Mouse (Mus musculus) left cerebral cortex, adult 11 months (tissue): ENCODE data around the gene Pfn1.

Source experiments
- DNase-seq: peaks from one replicate; pipeline ENCODE4 v3.0.0; 2022; ENCODE audit warnings: low spot score

Pfn1 gene

GRCm38 (mm10) chr11:70654198-70654922, at the start of gene Pfn1:
Pfn1 (minus strand) TSS chr11:70654644.
- DNase-seq = peak; percentile 54

- DNase-seq = no peak
These were observed 48.3 kb upstream of the Pfn1 start for GRCm38 (mm10) chr11:70702781-70703180.

DNA sequence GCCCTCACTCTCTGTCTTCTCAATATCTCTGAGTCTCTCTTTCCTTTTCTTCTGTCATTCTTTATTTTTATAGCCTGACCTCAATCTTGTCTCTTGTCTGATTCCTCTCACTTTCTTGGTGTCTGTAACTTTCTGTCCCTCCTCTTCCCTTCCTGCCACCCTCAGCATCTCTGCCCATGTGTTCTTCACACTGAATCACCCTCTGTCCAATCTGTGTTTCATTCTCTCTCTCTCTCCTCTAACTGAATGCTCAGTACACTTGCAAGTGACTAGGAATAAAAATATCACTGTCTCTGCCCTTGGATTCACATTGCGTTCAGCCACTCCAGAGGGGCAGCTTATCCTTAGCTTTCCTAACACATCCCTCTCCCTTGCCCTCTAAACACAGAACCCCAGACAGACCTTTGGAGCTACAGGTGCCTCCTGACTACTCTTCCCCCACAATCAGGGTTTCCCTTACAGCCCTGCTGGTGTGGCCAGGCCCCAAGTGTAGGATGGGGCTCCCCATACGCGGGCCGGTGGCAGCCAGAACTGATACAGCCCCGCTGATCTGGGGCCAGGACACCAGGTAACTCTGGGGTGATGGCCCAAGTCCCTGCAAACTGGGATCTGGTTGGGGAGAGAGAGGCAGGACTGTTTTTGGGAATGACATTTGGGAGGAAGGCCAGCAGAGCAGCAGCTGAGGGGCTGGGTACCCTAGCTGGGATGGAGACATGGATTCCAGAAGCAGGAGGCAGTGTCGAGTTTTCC, 47.7 kb upstream of the Pfn1 start:
- no peak for DNase-seq

DNA sequence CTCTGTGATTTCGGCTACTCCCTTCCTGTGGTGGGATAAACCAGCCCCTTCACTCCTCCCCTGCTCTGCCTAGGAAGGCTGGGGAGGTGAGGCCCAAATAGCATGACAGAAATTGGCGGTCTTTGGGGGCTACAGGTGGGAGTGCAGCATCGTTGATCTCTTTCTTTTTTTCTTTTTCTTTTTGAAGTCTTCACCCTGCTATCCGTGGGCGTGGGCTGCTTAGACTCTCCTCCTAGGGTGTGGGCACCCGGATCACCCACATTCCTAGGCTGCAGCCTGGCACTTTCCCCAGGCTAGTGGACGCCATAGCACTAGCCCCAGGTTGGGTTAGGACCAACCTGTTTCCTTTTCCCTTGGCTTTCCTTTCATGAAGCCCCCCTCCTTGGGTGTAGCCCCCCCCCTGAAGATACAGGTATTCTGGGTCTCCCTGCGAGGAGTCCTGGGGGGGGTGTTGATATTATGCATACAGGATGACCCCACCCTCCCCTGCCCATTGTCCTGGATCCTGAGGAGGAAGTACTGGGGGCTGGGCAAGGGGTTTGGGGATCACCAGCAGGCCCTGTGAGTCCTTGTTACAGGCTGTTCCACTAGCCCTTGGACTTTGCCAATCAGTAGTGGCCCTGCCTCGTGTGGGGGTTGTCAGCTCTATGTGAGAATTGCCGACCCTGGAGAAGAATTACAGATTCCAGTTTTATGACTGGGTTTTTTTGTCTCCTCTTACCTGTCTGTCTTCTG, 46.9 kb upstream of the Pfn1 start:
- no peak for DNase-seq

- DNase-seq = no peak
These were observed 46.2 kb upstream of the Pfn1 start for GRCm38 (mm10) chr11:70700613-70701012.

DNA sequence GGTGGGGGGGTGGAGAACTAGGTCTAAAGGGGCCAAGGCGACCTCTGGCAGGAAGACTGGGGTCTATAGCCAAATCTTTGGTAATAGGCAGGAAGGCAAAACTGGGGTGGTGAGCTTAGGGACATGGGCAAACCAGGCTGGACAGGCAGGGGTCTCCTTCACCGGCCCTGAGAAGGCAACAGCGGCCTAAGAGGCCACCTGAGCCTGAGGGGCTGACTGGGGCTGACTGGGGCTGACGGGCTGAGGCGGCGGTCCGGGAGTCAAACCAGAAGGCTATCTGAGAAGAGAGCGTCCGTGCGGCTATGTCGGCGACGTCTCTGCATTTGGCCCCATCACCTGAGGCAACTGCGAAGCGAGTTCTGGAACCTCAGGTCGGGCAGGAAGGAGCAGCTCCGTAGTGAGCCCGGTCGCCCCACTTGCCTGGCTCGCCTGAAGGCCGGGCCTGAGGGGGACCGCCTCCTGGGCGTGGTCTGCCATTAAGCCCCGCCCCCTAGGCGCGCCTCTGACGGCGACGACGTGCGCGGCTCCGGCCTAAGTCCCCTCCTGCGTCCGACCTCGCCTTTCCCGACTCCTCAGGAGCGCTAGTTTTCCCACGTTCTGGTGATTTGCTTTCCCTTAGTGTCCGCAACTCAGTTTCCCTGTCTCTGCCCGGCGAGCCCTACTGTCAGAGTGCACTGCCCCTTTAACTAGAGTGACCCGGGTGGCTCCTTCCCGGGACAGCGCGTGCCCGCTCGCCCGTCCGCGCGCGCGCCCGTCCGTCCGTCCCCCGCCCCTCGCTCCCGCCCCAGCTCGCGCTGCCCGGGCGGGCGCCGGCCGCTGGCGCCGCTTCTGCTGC, 45.5 kb upstream of the Pfn1 start, which contains the start of the genes Inca1 and Kif1c:
Inca1 (minus strand) TSS at position 434 of the 835 bp plus-strand sequence.
Kif1c (plus strand) TSS at position 827 of the 835 bp plus-strand sequence.
- peak; percentile 86 for DNase-seq

- DNase-seq = no peak
These were observed 44.6 kb upstream of the Pfn1 start for GRCm38 (mm10) chr11:70699051-70699450.

DNA sequence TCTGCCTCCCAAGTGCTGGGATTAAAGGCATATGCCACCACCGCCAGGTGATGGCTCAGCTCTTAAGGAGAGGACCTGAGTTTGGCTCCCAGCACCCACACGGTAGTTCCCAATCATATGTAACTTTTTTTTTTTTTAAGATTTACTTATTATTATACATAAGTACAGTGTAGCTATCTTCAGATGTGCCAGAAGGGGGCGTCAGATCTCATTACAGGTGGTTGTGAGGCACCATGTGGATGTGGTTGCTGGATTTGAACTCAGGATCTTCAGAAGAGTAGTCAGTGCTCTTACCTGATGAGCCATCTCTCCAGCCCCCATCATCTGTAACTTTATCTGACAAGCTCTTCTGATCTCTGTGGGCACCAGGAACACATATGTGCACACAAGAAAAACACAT, 42.9 kb upstream of the Pfn1 start:
- DNase-seq = no peak

DNA sequence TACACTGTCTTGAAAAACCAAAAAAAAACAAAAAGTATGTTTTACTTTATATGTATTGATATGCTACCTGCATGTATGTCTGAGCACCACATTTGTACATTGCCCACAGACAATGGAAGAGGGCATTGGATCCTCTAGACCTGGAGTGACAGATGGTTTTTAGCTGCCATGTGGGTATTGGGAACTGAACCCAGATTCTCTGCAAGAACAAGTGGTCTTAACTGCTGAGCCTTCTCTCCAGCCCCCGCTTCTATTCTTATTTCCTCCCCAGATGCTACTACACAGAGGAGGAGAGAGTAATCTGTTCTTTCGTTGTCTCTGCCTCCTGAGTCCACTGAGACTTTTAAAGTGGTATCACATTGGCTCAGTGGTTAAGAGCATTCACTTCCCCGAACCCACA, 39.1 kb upstream of the Pfn1 start:
- DNase-seq = no peak

- DNase-seq = no peak
These were observed 35.1 kb upstream of the Pfn1 start for GRCm38 (mm10) chr11:70689578-70689977.

GRCm38 (mm10) chr11:70688372-70688771, 33.9 kb upstream of the Pfn1 start:
- DNase-seq = no peak

DNA sequence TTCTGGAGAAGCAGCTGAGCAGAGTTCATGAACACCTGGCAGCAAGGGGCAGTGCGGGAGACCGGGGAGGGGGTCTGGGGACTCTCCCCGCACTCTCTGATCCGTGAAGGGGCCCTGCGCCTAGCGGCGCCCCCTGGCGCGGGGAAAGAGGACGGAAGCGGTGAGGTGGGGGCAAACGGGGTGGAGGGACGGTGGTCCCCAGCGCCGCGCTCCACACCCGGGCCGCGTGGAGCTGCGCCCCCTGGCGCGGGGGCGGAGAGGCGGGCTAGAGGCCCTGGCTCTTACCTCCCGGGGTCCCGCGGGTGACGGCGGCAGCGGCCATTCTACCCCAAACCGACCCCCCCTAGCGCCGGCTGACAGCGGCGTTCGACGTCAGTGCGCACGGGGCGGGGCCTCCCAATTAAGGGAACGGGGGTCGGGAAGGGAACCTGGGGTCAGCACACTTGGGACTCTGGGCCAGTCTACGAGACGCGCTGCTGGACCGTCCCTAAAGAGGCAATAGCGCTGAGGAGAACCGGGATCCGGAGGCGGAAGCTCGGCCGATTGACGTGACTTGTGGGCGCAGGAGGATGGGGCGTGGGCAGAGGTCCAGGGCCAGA, 33.3 kb upstream of the Pfn1 start, which contains the start of gene Camta2:
Camta2 (minus strand) TSS at position 505 of the 599 bp plus-strand sequence.
- no peak for DNase-seq

GRCm38 (mm10) chr11:70686901-70687566, 32.6 kb upstream of the Pfn1 start:
- no peak for DNase-seq

DNA sequence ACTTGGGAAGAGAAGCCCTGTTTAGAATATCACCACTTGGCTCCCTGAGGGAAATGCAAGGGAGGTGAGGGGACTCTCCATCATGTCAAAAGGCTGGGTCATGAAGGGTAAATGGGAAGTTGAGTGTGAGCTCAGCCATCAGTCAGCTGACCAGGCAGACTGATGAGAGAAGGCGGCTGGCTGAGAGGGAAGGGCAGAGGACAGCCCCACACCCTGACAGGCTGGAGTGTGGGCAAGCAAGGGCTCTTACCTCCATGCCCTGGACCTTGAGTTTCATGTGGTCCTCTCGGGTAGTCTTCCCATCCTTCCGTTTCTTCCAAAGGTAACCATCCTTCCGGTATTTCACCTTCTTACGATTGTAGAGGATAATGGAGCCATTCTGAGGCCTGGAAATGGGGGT, 29.2 kb upstream of the Pfn1 start:
- no peak for DNase-seq

GRCm38 (mm10) chr11:70681897-70682581, 27.6 kb upstream of the Pfn1 start:
- DNase-seq = no peak

DNA sequence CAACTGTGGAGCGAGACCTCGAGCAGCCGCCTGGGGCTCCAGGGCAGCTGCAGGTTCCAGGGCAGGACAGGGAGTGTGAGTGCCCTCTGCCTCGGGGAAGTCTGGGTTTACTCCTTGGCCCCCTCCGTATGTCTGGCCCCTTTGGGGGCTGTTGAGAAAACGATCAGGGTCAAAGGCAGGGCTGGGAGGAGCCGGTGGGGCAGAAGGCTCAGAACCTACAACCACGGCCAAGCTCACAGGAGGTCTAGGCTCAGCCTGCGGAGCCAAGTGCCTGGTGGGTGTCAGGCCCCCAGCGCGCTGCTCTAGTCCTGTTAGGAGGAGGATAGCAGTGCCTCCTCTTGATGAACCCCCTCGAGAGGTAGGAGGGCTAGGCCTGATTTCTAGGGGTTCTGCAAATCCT, 26.7 kb upstream of the Pfn1 start:
- DNase-seq = no peak

GRCm38 (mm10) chr11:70679894-70680293, 25.4 kb upstream of the Pfn1 start:
- DNase-seq = no peak

DNA sequence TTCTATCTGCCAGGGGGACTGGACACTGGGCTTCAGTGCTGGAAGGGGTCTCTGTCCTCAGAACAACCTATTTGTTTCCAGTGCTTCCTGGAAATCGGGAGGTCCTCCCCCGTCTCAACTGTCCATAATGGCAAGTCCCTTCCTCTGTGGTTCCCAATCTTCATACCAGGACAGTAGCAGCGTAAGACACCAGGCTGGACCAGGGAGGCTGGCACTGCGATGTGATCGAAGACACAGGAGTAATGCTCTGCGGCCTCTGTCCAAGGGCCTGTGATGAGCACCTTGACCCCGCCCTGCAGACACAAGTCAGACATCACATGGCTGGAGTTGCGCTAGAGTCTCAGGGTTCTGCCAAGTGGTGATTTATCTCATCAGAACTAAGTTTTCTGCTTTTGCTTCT, 24.9 kb upstream of the Pfn1 start:
- DNase-seq = no peak

GRCm38 (mm10) chr11:70678576-70678975, 24.1 kb upstream of the Pfn1 start:
- DNase-seq = no peak

- no peak for DNase-seq
These were observed 23.6 kb upstream of the Pfn1 start for GRCm38 (mm10) chr11:70678092-70678491.
